Mouse (Mus musculus) heart, adult 10 weeks (tissue): Measurements from ENCODE around the gene Olfr1234. TPM values are rescaled to one million over a fixed set of nuclear protein-coding genes. Genes with fewer than 3 reads are reported as not detected.

Source experiments
- polyA plus RNA-seq: library from polyadenylated mRNA; stranded (reverse); fragments of 350-450 nt; fragmentation: Illumina TruSeq; extraction: RNeasy Lipid Tissue Mini Kit (QIAGEN cat#74804); gene quantifications from one replicate; pipeline ENCODE4 v1.2.3, GENCODE M21; 2014; ENCODE audit warnings: low read depth, low replicate concordance

Gene Olfr1234
- polyA plus RNA-seq: not detected

DNA sequence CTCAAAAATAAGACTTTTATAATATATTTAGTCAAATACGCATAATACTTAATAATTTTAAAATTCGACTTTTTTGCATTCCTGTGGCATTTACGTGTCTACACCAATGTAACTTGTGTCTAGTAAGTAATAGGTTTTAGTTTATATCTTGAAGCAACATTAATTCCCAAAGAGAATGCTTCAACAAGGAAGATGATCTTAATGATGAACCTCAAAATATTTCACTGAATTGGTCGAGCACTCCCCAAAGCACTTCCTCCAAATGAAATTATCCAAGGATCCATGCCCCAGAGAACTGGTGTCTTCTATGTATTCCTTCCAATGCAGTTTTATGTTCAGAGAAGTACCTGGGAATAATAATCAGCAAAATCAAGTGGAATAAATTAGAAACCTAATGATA is at the start of gene Olfr1234:
Gene Olfr1234 (minus strand): TSS at position 101 of the 400 bp plus-strand sequence.

DNA sequence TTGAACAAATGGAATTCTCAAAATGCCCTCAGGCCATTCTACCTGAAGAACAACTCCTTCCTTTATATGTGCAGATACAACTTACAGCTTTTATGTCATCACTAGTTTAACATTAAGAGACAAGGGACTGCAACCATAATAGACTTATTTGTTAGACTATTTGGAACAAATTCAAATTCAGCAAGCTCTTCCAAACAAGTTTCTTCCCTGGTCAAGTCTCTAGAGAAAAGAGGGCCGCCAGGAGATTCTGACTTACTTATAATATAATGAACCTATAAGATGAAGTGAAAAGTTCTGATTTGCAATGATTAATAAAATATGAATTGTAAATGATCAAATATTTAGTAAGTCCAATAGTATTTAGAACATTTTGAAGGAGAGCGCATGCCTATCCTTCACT is 44.9 kb upstream of the Olfr1234 start, which contains the start of gene Olfr1238:
Gene Olfr1238 (minus strand): TSS at position 101 of the 400 bp plus-strand sequence.

DNA sequence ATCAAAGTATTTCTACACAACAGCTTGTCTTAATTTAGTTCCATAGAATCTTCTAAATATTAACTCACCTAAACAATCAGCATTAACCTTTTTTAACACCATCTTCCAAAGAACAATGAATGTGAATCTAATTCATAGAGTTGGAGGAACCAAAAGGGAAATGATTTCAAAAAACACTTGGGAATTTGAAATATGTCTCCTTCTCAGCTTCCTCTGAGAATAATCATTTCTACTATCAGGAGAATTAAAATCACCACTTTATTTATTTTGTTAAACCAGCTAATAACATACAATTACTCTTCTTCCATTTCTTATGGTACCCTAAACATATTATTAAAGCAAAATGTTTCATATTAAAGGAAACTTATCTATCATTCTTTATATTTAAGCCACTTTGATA is 22.4 kb downstream of the Olfr1234 start, which contains the start of gene Olfr1233:
Gene Olfr1233 (minus strand): TSS at position 101 of the 400 bp plus-strand sequence.

DNA sequence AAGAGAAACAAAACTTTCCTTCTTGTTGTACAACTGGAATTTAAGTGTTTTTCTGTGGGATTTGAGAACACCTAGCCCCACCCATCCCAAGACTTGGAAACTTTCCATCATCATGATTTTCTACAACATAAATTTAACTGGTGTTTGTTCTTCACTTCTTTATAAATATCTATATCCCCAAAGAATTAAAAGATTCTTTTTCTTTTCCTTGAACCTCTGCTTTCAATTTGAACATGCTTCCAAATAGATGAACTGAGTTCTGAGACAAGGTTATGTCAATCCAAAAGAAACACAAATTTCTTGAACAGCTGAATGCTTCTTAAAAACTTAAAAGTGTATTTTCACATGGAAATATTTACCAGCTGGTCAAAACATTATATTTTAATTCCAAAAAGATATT is 35.1 kb downstream of the Olfr1234 start, which contains the start of gene Olfr1232:
Gene Olfr1232 (minus strand): TSS at position 101 of the 400 bp plus-strand sequence.

Other genes with a start within 250 kb of the Olfr1234 start
- not detected for gene Olfr1221, start 247.6 kb downstream of the Olfr1234 start, polyA plus RNA-seq
- gene Olfr1222, start 231.8 kb downstream of the Olfr1234 start, polyA plus RNA-seq: not detected
- not detected for gene Olfr1223, start 213.3 kb downstream of the Olfr1234 start, polyA plus RNA-seq
- gene Olfr1224-ps1, start 200.8 kb downstream of the Olfr1234 start, polyA plus RNA-seq: not detected
- not detected for gene Olfr1225, start 190.2 kb downstream of the Olfr1234 start, polyA plus RNA-seq
- gene Olfr1226, start 164.8 kb downstream of the Olfr1234 start, polyA plus RNA-seq: not detected
- not detected for gene Olfr1228, start 110.8 kb downstream of the Olfr1234 start, polyA plus RNA-seq
- not detected for gene Olfr1229, start 76.9 kb downstream of the Olfr1234 start, polyA plus RNA-seq
- gene Olfr1230, start 67.6 kb downstream of the Olfr1234 start, polyA plus RNA-seq: not detected
- not detected for gene Olfr1231, start 57.8 kb downstream of the Olfr1234 start, polyA plus RNA-seq
- not detected for gene Olfr1232, start 35.2 kb downstream of the Olfr1234 start, polyA plus RNA-seq
- not detected for gene Olfr1233, start 22.5 kb downstream of the Olfr1234 start, polyA plus RNA-seq
- gene Olfr1238, start 44.8 kb upstream of the Olfr1234 start, polyA plus RNA-seq: not detected
- gene Olfr1239, start 55.5 kb upstream of the Olfr1234 start, polyA plus RNA-seq: not detected
- not detected for gene Olfr1240, start 78.1 kb upstream of the Olfr1234 start, polyA plus RNA-seq
- not detected for gene Olfr1241, start 122.3 kb upstream of the Olfr1234 start, polyA plus RNA-seq
- gene Olfr1242, start 133.5 kb upstream of the Olfr1234 start, polyA plus RNA-seq: not detected
- not detected for gene Olfr1243, start 166.6 kb upstream of the Olfr1234 start, polyA plus RNA-seq
- not detected for gene Olfr1245, start 213.6 kb upstream of the Olfr1234 start, polyA plus RNA-seq
- gene Olfr1246, start 228.3 kb upstream of the Olfr1234 start, polyA plus RNA-seq: not detected
- not detected for gene Olfr1247, start 249.3 kb upstream of the Olfr1234 start, polyA plus RNA-seq